Mouse (Mus musculus): ENCODE results near the gene Dicer1.

Dicer1 gene

GRCm38 (mm10) chr12:104677371-104677924 lies 74.3 kb downstream of the Dicer1 start:
- no peak for DNase-seq (ENCODE audit: low spot score)

- no peak for DNase-seq (ENCODE audit: low spot score)
These were observed 75.0 kb downstream of the Dicer1 start for GRCm38 (mm10) chr12:104676535-104677370.

DNA sequence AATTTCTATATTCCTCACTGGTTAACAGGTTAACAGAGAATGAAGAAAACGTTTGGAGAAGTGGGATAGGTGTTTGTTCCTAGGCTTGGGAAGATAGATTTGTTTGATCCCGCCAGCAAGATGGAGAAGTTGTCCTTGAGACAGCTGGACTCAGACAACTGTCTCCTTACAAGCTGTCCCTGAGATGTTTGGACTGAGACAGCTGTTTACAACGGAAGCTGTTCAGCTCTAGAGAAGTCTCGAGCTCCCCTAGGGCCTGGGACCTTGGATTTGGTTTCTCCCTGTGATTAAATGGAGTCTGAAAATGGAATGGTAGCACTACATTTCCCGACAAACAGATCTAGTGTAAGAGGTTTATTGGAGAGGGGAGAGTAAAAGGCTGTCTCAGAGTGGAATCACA lies 78.8 kb downstream of the Dicer1 start:
- DNase-seq (ENCODE audit: low spot score), result no peak

DNA sequence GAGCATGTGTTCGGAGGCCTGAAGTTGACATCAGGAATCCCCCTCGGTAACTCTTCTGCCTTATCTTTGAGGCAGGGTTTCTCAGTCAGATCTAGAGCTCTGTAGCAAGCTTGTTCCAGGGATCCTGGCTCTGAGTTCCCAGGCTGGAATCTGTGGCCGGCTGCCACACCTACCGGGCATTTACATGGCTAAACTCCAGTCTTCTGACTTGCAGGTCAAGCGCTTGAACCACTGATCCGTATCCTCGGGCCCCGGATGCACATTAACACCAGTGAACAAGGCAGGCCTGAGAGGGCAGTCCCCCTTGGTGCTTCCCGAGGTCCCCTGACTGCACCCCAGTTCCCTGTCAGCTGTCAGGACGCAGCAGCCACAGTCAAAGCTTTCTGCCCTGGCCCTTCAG lies 79.3 kb downstream of the Dicer1 start:
- DNase-seq (ENCODE audit: low spot score), result no peak

DNA sequence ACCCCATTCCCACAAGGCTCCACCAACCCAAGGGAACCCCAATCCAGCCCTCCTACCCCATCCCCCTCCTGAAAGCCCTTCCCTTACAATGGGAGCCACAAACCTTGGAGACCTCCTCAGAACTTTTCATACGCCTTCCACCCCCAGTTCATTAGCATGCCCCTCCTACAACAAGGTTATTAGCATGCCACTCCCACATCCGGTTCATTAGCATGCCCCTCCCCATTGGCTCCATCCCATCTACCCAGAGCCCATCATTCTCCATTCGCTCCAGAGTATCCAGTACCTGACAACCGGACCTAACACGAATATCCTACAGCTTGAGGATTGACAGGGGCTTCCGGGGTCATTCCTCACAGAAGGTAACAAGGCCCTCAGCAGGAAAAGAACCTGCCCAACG lies 83.9 kb downstream of the Dicer1 start:
- no peak for DNase-seq (ENCODE audit: low spot score)

DNA sequence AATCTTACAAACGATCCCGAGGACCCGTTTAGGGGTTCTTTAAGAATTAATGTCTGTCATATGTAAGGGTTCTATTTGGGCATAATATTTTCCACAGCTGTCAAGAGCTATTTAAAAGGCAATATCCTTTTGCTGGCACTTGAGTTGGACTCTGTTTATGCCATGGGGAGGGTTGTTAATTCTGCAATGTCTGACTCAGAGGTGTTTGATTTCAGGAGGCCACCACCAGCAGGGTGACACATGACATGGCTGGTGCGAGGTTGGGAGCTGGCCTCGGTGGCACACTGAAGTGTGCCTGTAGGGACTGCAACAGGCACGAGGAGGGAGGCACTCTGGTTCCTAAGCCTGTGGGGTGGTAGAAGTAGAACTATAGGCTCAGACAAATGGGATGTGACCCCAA lies 85.8 kb downstream of the Dicer1 start:
- no peak for DNase-seq (ENCODE audit: low spot score)

GRCm38 (mm10) chr12:104665521-104665920 lies 86.2 kb downstream of the Dicer1 start:
- DNase-seq (ENCODE audit: low spot score), result no peak

DNA sequence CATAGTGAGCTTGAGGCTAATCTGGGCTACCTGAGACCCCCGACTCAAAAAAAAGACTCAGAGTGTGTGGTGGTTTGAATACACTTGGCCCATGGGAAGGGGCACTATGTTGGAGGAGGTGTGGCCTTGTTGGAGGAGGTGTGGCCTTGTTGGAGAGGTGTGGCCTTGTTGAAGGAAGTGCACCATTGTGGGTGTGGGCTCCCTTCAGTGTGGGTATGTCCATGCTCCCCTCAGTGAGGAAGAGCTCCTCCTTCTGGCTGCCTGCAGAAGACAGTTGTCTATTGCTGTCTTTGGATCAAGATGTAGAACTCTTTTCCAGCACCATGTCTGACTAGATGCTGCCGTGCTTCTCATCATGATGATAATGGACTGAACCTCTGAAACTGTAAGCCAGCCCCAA lies 95.6 kb downstream of the Dicer1 start:
- no peak for DNase-seq (ENCODE audit: low spot score)

- DNase-seq (ENCODE audit: low spot score), result no peak
These were observed 96.7 kb downstream of the Dicer1 start for GRCm38 (mm10) chr12:104655006-104655405.

DNA sequence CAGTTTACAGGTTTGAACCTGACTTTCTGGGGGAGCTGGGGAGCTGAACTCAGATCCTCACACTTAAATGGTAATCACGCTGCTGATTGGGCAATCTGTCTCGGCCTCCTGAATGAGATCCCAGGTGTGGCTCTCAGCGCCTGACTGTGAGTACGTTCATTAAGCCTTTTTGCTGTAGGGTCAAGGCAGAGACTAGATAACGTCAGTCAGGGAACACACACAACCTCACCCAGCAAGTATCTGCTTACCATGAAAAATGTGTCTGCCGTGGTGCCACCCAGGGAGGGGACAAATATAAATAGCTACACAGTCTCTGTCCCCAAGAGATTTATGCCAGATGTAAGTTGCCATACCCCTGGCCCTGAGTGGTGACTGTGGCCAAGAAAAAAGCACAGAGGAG lies 99.7 kb downstream of the Dicer1 start:
- no peak for DNase-seq (ENCODE audit: low spot score)

DNA sequence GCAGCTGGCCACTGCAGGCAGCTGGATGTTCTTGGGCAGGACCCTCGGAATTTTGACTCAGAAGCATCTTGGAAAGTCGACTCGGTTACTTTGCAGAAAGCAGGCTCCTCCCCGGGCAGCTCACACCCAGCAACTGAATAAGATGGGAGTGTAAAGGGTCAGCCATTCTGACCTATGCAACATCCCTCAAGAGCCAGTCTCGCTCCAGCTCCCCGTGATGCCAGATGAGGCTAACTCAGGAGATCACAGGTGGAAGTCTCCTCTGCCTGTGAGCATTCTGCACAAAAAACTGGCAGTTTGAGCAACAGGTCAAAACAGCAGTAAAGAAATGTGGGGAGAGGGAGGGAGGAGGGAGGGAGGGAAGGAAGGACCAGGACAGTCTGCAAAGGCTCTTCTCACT lies 100.5 kb downstream of the Dicer1 start:
- DNase-seq (ENCODE audit: low spot score), result no peak

DNA sequence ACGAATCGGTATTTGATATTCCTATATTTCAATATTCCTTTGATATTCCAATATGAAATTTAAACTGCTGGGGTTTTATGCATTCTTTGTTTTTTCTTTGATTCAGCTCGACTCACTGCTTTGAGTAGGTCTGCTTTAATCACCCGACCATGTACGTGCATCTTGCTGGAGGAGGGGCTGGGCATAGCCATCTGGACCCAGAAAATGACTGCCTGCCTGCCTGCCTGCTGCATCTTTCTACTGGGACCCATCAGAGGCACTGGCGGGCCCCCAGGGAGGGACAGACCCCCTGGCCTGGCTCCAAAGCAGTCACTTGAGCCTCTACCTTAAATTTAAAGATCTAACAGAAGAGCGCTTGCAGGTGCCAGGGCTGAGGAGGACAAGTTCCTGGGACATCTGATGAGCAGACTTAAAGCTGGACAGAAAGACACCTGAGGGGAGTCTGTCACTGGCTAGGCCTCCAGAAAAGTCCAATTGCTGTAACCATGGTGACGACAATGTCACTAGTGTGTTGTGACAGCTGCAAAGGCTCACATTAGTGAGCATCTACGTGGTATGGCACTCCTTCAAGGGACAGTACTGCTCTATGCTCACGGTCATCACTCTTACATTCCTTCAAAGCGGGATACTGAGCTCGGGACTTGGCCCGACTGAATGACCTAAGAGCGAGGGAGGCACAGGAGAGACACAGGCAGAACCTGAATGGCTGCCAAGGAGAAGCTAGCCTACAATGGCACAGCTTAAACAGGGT lies 101.1 kb downstream of the Dicer1 start:
- DNase-seq (ENCODE audit: low spot score), result peak; percentile 33

DNA sequence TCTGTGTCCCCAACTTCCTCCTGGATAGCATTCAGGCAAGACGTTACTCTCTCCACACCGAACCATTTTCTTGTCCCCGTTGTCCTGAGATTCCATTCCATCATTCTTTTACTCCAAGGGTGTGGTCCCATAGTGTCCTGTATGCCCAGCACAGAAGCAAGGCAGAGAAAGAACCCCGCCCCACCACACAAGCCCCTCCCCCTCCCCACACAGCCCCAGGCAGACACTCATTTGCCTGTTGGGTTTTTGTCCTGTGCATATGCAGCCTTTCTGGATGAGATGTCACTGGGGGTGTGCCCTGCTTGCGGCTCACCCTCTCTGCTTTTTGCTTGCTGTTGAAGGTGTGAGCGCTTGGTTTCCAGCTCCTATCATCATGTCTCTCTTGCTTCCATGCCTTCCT lies 103.4 kb downstream of the Dicer1 start:
- no peak for DNase-seq (ENCODE audit: low spot score)

GRCm38 (mm10) chr12:104642337-104642736 lies 109.4 kb downstream of the Dicer1 start:
- no peak for DNase-seq (ENCODE audit: low spot score)

- no peak for DNase-seq (ENCODE audit: low spot score)
These were observed 110.8 kb downstream of the Dicer1 start for GRCm38 (mm10) chr12:104640934-104641333.

GRCm38 (mm10) chr12:104638156-104638555 lies 113.6 kb downstream of the Dicer1 start:
- peak; percentile 23 for DNase-seq (ENCODE audit: low spot score)

Measured in embryo, embryonic 10 days (tissue).